Mouse (Mus musculus) lung, postnatal 0 days (tissue): ENCODE data around the gene Olfr378.

ENCODE experiments used
- CTCF ChIP-seq: IDR thresholded peaks from 2 replicates; pipeline ENCODE4 v1.5.1; 2016; ENCODE audit warnings: antibody characterized with exemption, mild to moderate bottlenecking
- EP300 ChIP-seq: IDR thresholded peaks from 2 replicates; pipeline ENCODE4 v1.6.1; 2016; ENCODE audit warnings: antibody characterized with exemption, mild to moderate bottlenecking, control low read depth

DNA sequence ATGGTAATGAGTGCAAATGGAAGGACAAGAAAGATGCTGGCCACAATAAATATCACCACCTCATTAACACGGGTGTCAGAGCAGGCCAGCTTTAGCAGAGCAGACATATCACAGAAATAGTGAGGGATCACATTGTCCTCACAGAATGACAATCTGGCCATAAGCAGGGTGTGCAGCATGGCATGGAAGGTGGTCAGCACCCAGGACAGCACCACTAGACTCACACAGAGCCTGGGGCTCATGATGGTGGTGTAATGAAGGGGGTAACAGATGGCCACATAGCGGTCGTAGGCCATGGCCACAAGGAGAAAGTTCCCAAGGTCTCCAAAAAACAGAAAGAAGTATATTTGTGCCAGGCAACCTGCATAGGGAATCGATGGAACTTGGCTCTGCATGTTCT is 32.9 kb downstream of the Olfr378 start:
- TF ChIP-seq EP300 (no peak), CTCF (no peak)
